Mouse (Mus musculus) small intestine, adult 2 months (tissue): ENCODE data around the gene Fam131a. TPM values are rescaled to one million over a fixed set of nuclear protein-coding genes. Genes with fewer than 3 reads are reported as not detected.

Source experiments
- H3K27ac ChIP-seq: fragments of 200-500 bp; 2 replicates; pipeline ENCODE4 v1.5.1; 2012; ENCODE audit warnings: low read depth, low read length, control low read depth, inconsistent platforms; ENCODE audit not compliant: insufficient read depth
- H3K27me3 ChIP-seq: fragments of 200-500 bp; 2 replicates; pipeline ENCODE4 v1.6.1; 2012; ENCODE audit warnings: mild to moderate bottlenecking, moderate library complexity, low read length, inconsistent platforms; ENCODE audit not compliant: control insufficient read depth, insufficient read depth
- H3K36me3 ChIP-seq: fragments of 200-500 bp; 2 replicates; pipeline ENCODE4 v1.6.1; 2012; ENCODE audit warnings: mild to moderate bottlenecking, low read length, control low read depth, inconsistent platforms; ENCODE audit not compliant: control insufficient read depth, insufficient read depth
- H3K4me1 ChIP-seq: fragments of 200-500 bp; 2 replicates; pipeline ENCODE4 v1.6.1; 2012; ENCODE audit warnings: low read length, inconsistent platforms, mixed read lengths; ENCODE audit not compliant: control insufficient read depth, insufficient read depth, insufficient read length
- H3K4me3 ChIP-seq: fragments of 200-500 bp; 2 replicates; pipeline ENCODE4 v1.5.1; 2012; ENCODE audit warnings: low read depth, mild to moderate bottlenecking, control low read depth, inconsistent platforms, low read length, moderate library complexity
- CTCF ChIP-seq: fragments of 200-500 bp; IDR thresholded peaks from 2 replicates; pipeline ENCODE4 v1.5.1; 2012; ENCODE audit warnings: low read depth, mild to moderate bottlenecking, control low read depth, inconsistent platforms, low read length, moderate library complexity, mixed read lengths; ENCODE audit not compliant: insufficient replicate concordance, insufficient read length; ENCODE audit errors: extremely low read depth
- POLR2A ChIP-seq: fragments of 200-500 bp; IDR thresholded peaks from 2 replicates; pipeline ENCODE4 v1.6.1; 2012; ENCODE audit warnings: low read depth, mild to moderate bottlenecking, control low read depth, inconsistent platforms, low read length, moderate library complexity
- WGBS: fragments of 180-500 bp; shearing (Covaris S2); methylation state at CpG from one replicate; pipeline ENCODE4 v1.1.7; 2018; 5-methylcytosine and 5-hydroxymethylcytosine counted together
- polyA plus RNA-seq: library from polyadenylated mRNA; depleted of rRNA; stranded (reverse); fragments of >200 nt; gene quantifications from 2 replicates; pipeline ENCODE4 v1.2.3, GENCODE M21; 2012

The Fam131a gene
- polyA plus RNA-seq, 1 experiment: 2.5 TPM

GRCm38 (mm10) chr16:20717181-20717977, 24.3 kb downstream of the Fam131a start, which contains the start of the genes Polr2h and Clcn2:
TSS of gene Polr2h (plus strand) at chr16:20717665.
TSS of gene Clcn2 (minus strand) at chr16:20717746.
- Histone ChIP-seq H3K4me1 (peaks cover 6% of the 10 kb centered on the region; the same call in 1 of the 2 replicates), H3K27me3 (no peaks in the 10 kb centered on the region), H3K4me3 (peak within 1 kb of the TSS; percentile 79), H3K36me3 (peaks cover 17% of the 10 kb centered on the region), H3K27ac (peak within 1 kb of the TSS; percentile 100)
- TF ChIP-seq POLR2A (peak; percentile 68), CTCF (peak; percentile 66)
- WGBS: under 1% methylated on average over 62 of the region's 62 CpGs

- under 1% methylated on average over 18 of the region's 18 CpGs for WGBS
- peaks cover 4% of the 10 kb centered on the region; the same call in 1 of the 2 replicates for H3K4me1 ChIP-seq
- H3K36me3 ChIP-seq: peaks cover 16% of the 10 kb centered on the region
- no peaks in the 10 kb centered on the region for H3K27me3 ChIP-seq
- H3K27ac ChIP-seq: peak overlapping the region; percentile 76
- TF ChIP-seq POLR2A: no peak
- no peak for TF ChIP-seq CTCF
- H3K4me3 ChIP-seq: peak overlapping the region; percentile 79
Measured at GRCm38 (mm10) chr16:20717978-20718670, 25.1 kb downstream of the Fam131a start.

- Histone ChIP-seq H3K36me3 (peaks cover 16% of the 10 kb centered on the region), H3K27ac (no peak overlapping the region), H3K27me3 (no peaks in the 10 kb centered on the region), H3K4me1 (no peaks in the 10 kb centered on the region; the same call in 1 of the 2 replicates), H3K4me3 (no peak overlapping the region)
- TF ChIP-seq POLR2A (no peak), CTCF (no peak)
- 85% methylated on average over 10 of the region's 10 CpGs for WGBS
Measured at GRCm38 (mm10) chr16:20721808-20722207, 28.8 kb downstream of the Fam131a start.

- Histone ChIP-seq H3K27ac (no peak overlapping the region), H3K27me3 (no peaks in the 10 kb centered on the region), H3K4me1 (no peaks in the 10 kb centered on the region; the same call in 1 of the 2 replicates), H3K4me3 (no peak overlapping the region), H3K36me3 (peaks cover 16% of the 10 kb centered on the region)
- TF ChIP-seq CTCF: no peak
- no peak for TF ChIP-seq POLR2A
- WGBS: 76% methylated on average over 4 of the region's 4 CpGs
Measured at GRCm38 (mm10) chr16:20722736-20723135, 29.7 kb downstream of the Fam131a start.

GRCm38 (mm10) chr16:20723247-20723646, 30.2 kb downstream of the Fam131a start:
- H3K27ac ChIP-seq: no peak overlapping the region
- H3K36me3 ChIP-seq: peaks cover 16% of the 10 kb centered on the region
- H3K4me3 ChIP-seq: no peak overlapping the region
- no peaks in the 10 kb centered on the region; the same call in 1 of the 2 replicates for H3K4me1 ChIP-seq
- 60% methylated on average over 4 of the region's 4 CpGs for WGBS
- H3K27me3 ChIP-seq: no peaks in the 10 kb centered on the region
- TF ChIP-seq CTCF (no peak), POLR2A (no peak)

GRCm38 (mm10) chr16:20724338-20724748, 31.3 kb downstream of the Fam131a start:
- H3K27me3 ChIP-seq: no peaks in the 10 kb centered on the region
- TF ChIP-seq CTCF (peak; percentile 82), POLR2A (no peak)
- H3K4me3 ChIP-seq: no peak overlapping the region
- no peaks in the 10 kb centered on the region for H3K4me1 ChIP-seq
- 30% methylated on average over 5 of the region's 5 CpGs for WGBS
- H3K36me3 ChIP-seq: peaks cover 16% of the 10 kb centered on the region
- no peak overlapping the region for H3K27ac ChIP-seq

- Histone ChIP-seq H3K27ac (no peak overlapping the region), H3K27me3 (no peaks in the 10 kb centered on the region), H3K4me1 (peaks cover 2% of the 10 kb centered on the region; the same call in 1 of the 2 replicates), H3K36me3 (peaks cover 15% of the 10 kb centered on the region), H3K4me3 (no peak overlapping the region)
- 89% methylated on average over 7 of the region's 7 CpGs for WGBS
- no peak for TF ChIP-seq CTCF
- TF ChIP-seq POLR2A: no peak
Measured at GRCm38 (mm10) chr16:20725321-20725720, 32.3 kb downstream of the Fam131a start.
